Comparison of ENCODE assay signal across 14 mouse cellular contexts in the genomic region with DNA sequence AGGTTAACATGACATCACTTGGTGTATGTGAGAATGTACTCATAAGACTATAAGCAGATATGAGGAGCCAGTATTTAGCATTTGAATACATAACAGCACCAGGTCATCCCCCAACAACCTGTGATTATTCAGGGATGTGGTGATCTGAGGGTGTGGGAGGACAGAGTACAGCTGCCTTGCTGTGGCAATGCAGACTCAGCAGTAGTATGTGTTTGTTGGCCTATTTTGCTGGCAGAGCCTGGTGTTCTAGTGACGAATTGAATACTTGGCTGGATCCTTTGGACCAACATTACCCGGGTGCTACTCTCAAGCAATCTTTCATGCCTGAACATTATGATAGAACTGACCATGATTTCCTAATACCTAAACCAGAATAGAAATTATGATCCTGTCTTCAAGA.
DNase-seq lines count a peak whose midpoint lies in the region; ATAC-seq lines count a peak whose summit lies in the region.
"Had no signal": no experiment of that assay in that cellular context is flagged by ENCODE, and none has a peak within 500 bp of the region (broad histone marks: within the 10 kb centered on the region; RNA-seq: fewer than 3 reads in every experiment).

No protein-coding gene starts in this region.

- H3K4me3 ChIP-seq in midbrain, embryonic 11.5 days (ENCODE audit: low read depth, low read length) = no peak overlapping the region
- no peak overlapping the region for H3K4me3 ChIP-seq in midbrain, embryonic 14.5 days (replicated peaks; ENCODE audit: low read depth, low read length)
- H3K4me3 ChIP-seq: embryonic facial prominence, embryonic 13.5 days; hindbrain, embryonic 10.5 days; megakaryocyte, embryonic 14.5 days; myocyte had no signal

- H3K27me3 ChIP-seq in midbrain, embryonic 11.5 days (ENCODE audit: control insufficient read depth, insufficient read depth, low read length) = no peaks in the 10 kb centered on the region
- H3K27me3 ChIP-seq in midbrain, embryonic 14.5 days (ENCODE audit: control insufficient read depth, insufficient read depth, low read length) = no peaks in the 10 kb centered on the region
- H3K27me3 ChIP-seq: megakaryocyte, embryonic 14.5 days had no signal

- no peak for ATAC-seq in midbrain, embryonic 11.5 days (ENCODE audit: low FRiP score)
- no peak for ATAC-seq in midbrain, embryonic 14.5 days (ENCODE audit: low FRiP score, low TSS enrichment)

- no peak overlapping the region for H3K27ac ChIP-seq in midbrain, embryonic 11.5 days (ENCODE audit: low read depth, low read length)
- no peak overlapping the region for H3K27ac ChIP-seq in midbrain, embryonic 14.5 days (replicated peaks; ENCODE audit: low read depth, low read length)
- H3K27ac ChIP-seq: embryonic facial prominence, embryonic 13.5 days; hindbrain, embryonic 10.5 days had no signal

- no peak overlapping the region for H3K9ac ChIP-seq in midbrain, embryonic 11.5 days (ENCODE audit: low read length)
- no peak overlapping the region for H3K9ac ChIP-seq in midbrain, embryonic 14.5 days (replicated peaks; ENCODE audit: low read length)
- H3K9ac ChIP-seq: embryonic facial prominence, embryonic 13.5 days had no signal

- H3K9me3 ChIP-seq in midbrain, embryonic 11.5 days (ENCODE audit: control insufficient read depth, low read length) = no peaks in the 10 kb centered on the region
- no peaks in the 10 kb centered on the region for H3K9me3 ChIP-seq in midbrain, embryonic 14.5 days (ENCODE audit: control insufficient read depth, low read length)
- H3K9me3 ChIP-seq: embryonic facial prominence, embryonic 13.5 days; G1E; hindbrain, embryonic 10.5 days had no signal

- 88% methylated on average over 2 of the region's 2 CpGs for WGBS in midbrain, embryonic 11.5 days
- WGBS in midbrain, embryonic 14.5 days = 92% methylated on average over 2 of the region's 2 CpGs

- no peaks in the 10 kb centered on the region for H3K36me3 ChIP-seq in midbrain, embryonic 11.5 days (ENCODE audit: control insufficient read depth, insufficient read depth, low read length)
- no peaks in the 10 kb centered on the region for H3K36me3 ChIP-seq in midbrain, embryonic 14.5 days (ENCODE audit: control insufficient read depth, insufficient read depth, low read length)
- H3K36me3 ChIP-seq: embryonic facial prominence, embryonic 13.5 days; G1E; hindbrain, embryonic 10.5 days had no signal

- peak; percentile 65 for DNase-seq in gastrocnemius, adult 18-20 months (ENCODE audit: low spot score)
- no peak for DNase-seq in gastrocnemius, postnatal 10 days
- peak; percentile 35 for DNase-seq in midbrain, embryonic 11.5 days (ENCODE audit: low spot score, missing footprints)
- DNase-seq in midbrain, embryonic 14.5 days = no peak
- DNase-seq in heart, postnatal 4 days = peak; percentile 10
- DNase-seq in lung, postnatal 4 days = peak; percentile 49 to 81
- DNase-seq in frontal cortex, adult 2 months (ENCODE audit: extremely low spot score in 1 of 2, low spot score in 1 of 2) = no peak
- no peak for DNase-seq in ovary, postnatal 36 days (ENCODE audit: low spot score)
- DNase-seq: cerebellum, adult 9-11 months had no signal

- no peaks in the 10 kb centered on the region for H3K4me1 ChIP-seq in midbrain, embryonic 11.5 days (ENCODE audit: control insufficient read depth, insufficient read depth, low read length)
- H3K4me1 ChIP-seq in midbrain, embryonic 14.5 days (ENCODE audit: control insufficient read depth, insufficient read depth, low read length) = no peaks in the 10 kb centered on the region
- H3K4me1 ChIP-seq: embryonic facial prominence, embryonic 13.5 days; hindbrain, embryonic 10.5 days had no signal

- H3K4me2 ChIP-seq in midbrain, embryonic 11.5 days = no peak overlapping the region
- no peak overlapping the region for H3K4me2 ChIP-seq in midbrain, embryonic 14.5 days (ENCODE audit: low read length)
- H3K4me2 ChIP-seq: embryonic facial prominence, embryonic 13.5 days had no signal

Comparison
In these comparisons a context has a peak if more than half of its experiments do, and no peak if none do; other contexts are left out.
1. DNase-seq: peak in gastrocnemius, adult 18-20 months (single experiment), midbrain, embryonic 11.5 days (single experiment), heart, postnatal 4 days (single experiment) and lung, postnatal 4 days (2 of 2); none in gastrocnemius, postnatal 10 days (single experiment), midbrain, embryonic 14.5 days (single experiment), frontal cortex, adult 2 months (0 of 2) and ovary, postnatal 36 days (single experiment).